Mouse (Mus musculus) heart, embryonic 15.5 days (tissue): ENCODE results near the gene Smco2. TPM values are rescaled to one million over a fixed set of nuclear protein-coding genes. Genes with fewer than 3 reads are reported as not detected.

Experiments
- ATAC-seq: fragments of 200-750 bp; cut with Nextera tagmentation; replicated peaks from 2 replicates; pipeline ENCODE4 v1.8.0; 2017; ENCODE audit warnings: low read depth, moderate TSS enrichment; ENCODE audit not compliant: insufficient number of reproducible peaks, insufficient read depth, low FRiP score
- H3K27ac ChIP-seq: fragments of 300-500 bp; sonication (generic); 2 replicates; pipeline ENCODE4 v1.5.1; 2015; ENCODE audit warnings: mild to moderate bottlenecking, inconsistent platforms
- H3K27me3 ChIP-seq: fragments of 300-500 bp; sonication (generic); 2 replicates; pipeline ENCODE4 v1.6.1; 2015; ENCODE audit warnings: inconsistent platforms
- H3K36me3 ChIP-seq: fragments of 300-500 bp; sonication (generic); 2 replicates; pipeline ENCODE4 v1.6.1; 2015; ENCODE audit warnings: mild to moderate bottlenecking, inconsistent platforms
- H3K4me1 ChIP-seq: fragments of 300-500 bp; sonication (generic); replicated peaks from 2 replicates; pipeline ENCODE4 v1.6.1; 2015; ENCODE audit warnings: inconsistent platforms
- H3K4me2 ChIP-seq: fragments of 300-500 bp; sonication (generic); 2 replicates; pipeline ENCODE4 v1.6.1; 2015; ENCODE audit warnings: inconsistent platforms, mild to moderate bottlenecking, moderate library complexity
- H3K4me3 ChIP-seq: fragments of 300-500 bp; sonication (generic); 2 replicates; pipeline ENCODE4 v1.5.1; 2015; ENCODE audit warnings: mild to moderate bottlenecking, inconsistent platforms
- H3K9ac ChIP-seq: fragments of 300-500 bp; sonication (generic); 2 replicates; pipeline ENCODE4 v1.6.1; 2015; ENCODE audit warnings: mild to moderate bottlenecking, inconsistent platforms
- H3K9me3 ChIP-seq: fragments of 300-500 bp; sonication (generic); replicated peaks from 2 replicates; pipeline ENCODE4 v1.6.1; 2016; ENCODE audit warnings: inconsistent platforms
- WGBS: fragments of 180-500 bp; shearing (Covaris S2); methylation state at CpG from one replicate; pipeline ENCODE4 v1.1.7; 2015; ENCODE audit warnings: mixed read lengths; 5-methylcytosine and 5-hydroxymethylcytosine counted together
- polyA plus RNA-seq: library from polyadenylated mRNA; unstranded; fragments of >200 nt; fragmentation: Nextera tagmentation; extraction: Ambion mirVana; gene quantifications from 2 replicates; pipeline ENCODE4 v1.2.1, GENCODE M21; 2015

Gene Smco2
- polyA plus RNA-seq, 1 experiment from 2014 or later, result 0.53 TPM

DNA sequence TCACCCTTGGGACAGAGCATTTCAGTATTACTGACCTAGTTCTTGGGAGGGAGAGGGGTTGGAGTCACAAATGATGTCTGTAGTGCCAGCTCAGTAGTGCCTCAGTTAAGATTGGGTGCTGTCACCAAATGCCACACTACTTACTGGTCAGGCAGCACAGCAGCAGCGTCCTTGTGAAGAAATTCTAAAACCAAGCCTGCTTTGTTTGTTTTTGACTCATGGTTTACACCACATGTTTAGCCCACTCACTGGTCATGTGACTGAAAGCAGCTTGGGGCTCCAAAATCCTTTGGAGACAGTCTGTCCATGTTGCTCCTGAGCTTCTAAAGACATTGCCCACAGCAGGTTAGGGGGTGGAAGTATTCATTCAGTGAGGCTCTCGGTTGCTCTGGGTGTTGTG lies 33.5 kb downstream of the Smco2 start:
- ATAC-seq, result no peak
- no peaks in the 10 kb centered on the region for H3K27me3 ChIP-seq
- no peaks in the 10 kb centered on the region for H3K36me3 ChIP-seq
- H3K4me2 ChIP-seq, result no peak overlapping the region
- 79% methylated on average over 2 of the region's 2 CpGs for WGBS
- H3K4me3 ChIP-seq, result no peak overlapping the region
- H3K4me1 ChIP-seq, result peaks cover 19% of the 10 kb centered on the region
- H3K9ac ChIP-seq, result no peak overlapping the region
- H3K9me3 ChIP-seq, result no peaks in the 10 kb centered on the region
- H3K27ac ChIP-seq, result no peak overlapping the region

DNA sequence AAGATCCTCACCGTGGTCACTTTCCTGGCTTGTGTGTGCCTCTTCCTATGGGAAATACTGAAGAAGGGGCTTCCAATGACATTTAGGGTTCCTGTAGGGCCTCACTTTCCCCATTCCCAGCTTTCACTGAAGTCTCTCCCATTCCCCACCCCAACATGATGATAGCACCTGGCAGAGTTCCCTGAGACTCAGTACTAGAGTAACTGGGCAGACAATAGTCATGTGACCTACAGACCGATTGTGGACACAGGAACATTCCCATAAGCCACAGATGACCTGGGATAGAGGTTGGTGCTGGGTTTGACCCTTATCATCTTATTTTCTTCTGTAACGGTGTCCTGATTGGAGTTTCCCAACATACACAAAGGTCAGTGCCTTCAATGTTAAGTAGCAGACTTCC lies 34.3 kb downstream of the Smco2 start:
- Histone ChIP-seq H3K4me2 (no peak overlapping the region), H3K27ac (0 out of 2 replicates have a peak overlapping the region, but pooled peaks have one; percentile 4), H3K27me3 (no peaks in the 10 kb centered on the region), H3K4me1 (peaks cover 15% of the 10 kb centered on the region), H3K36me3 (no peaks in the 10 kb centered on the region), H3K9ac (no peak overlapping the region), H3K9me3 (no peaks in the 10 kb centered on the region), H3K4me3 (no peak overlapping the region)
- ATAC-seq, result no peak
- 60% methylated on average over 3 of the region's 3 CpGs for WGBS

DNA sequence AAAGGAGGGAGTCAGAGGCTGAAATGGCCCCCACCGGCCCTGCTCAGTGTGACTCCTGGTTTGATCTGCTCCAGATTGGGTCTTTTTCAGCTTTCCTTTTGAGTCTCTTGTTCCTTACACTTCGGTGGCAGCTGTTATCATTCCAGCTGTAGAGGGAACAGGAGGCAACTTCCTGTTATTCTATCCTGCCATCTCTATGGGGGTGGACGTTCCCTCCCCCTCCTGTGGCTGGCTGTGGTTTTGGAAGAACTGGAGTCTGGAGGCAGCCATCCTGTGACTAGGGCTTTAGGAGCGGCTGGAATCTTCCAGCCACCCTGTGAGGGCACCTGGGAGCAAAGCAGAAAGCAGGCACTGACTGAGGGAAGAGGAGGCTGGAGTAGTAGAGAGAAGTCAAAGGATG lies 34.9 kb downstream of the Smco2 start:
- Histone ChIP-seq H3K27me3 (no peaks in the 10 kb centered on the region), H3K4me2 (no peak overlapping the region), H3K9ac (no peak overlapping the region), H3K4me3 (no peak overlapping the region), H3K4me1 (peaks cover 21% of the 10 kb centered on the region), H3K36me3 (no peaks in the 10 kb centered on the region), H3K27ac (0 out of 2 replicates have a peak overlapping the region, but pooled peaks have one; percentile 4), H3K9me3 (no peaks in the 10 kb centered on the region)
- 16% methylated on average over 4 of the region's 4 CpGs for WGBS
- no peak for ATAC-seq

DNA sequence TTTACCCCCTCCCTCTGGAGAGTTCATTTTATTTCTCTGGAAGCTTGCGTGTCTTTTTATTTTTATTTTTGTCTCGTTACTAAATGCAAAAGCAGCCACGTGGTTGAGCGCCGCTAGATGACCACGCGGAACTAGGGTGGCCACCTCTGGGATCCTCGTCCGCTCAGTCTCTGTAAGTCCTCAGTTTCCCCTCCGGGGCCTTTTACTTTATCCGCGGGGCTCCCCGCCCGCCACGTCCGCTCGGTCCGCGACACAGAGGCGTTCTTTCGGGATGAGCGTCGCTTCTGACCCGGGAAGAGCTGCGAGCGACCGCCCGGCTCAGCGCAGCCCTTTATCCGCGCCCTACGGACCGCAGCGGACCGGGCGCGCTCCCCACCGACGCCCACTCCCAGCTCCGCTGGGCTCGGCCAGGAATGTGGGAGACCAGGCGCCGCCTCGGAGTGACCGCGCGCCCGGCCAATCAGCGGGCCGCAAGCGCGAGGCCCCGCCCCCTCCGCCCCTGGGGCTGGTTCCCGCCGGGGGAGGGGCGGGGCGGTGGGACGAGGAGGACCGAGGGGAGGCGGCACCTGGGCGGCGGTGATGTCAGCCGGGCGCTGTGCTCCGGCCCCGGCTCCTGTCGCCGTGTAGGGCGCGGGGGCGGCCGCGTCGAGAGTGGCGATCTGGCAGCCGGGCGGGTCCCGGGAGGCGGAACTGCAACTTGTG lies 38.2 kb downstream of the Smco2 start, which contains the start of gene Ppfibp1:
Gene Ppfibp1, plus strand, starts transcription at position 530 of the 702 bp plus-strand sequence.
- peak; percentile 93 for ATAC-seq
- H3K27ac ChIP-seq, result peak within 1 kb of the TSS; percentile 91

DNA sequence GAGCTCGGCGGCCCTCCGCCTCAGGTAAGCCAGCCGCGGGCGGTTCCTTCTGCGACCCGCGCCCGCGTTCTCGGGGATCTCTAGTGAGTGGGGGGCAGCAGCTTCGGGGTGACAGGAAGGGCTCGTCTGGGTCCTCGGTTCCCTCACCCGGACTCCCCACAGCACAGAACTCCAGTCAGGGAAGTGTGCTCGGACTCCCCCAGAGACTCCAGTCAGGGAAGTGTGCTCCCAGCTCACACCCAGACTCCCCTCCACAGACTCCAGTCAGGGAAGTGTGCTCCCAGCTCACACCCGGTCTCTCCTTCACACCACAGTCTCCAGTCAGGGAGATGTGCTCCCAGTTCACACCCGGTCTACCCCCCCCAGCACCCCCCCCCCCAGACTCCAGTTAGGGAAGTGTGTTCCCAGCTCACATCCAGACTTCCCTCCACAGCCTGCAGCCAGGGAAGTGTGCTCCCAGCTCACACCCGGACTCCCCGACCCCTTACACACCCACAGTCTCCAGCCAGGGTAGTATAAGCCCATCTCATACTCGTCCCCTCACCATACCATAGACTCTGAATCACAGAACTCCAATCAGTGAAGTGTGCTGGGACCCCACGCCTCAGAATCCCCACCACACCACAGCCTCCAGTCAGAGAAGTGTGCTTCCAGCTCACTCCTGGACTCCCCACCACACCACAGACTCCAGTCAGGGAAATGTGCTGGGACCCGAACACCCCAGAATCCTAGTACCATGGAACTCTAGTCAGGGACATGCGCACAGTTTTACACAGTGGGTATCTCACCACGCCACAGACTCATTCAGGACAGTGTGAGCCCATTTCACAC lies 39.0 kb downstream of the Smco2 start:
- ATAC-seq, result peak; percentile 54
- Histone ChIP-seq H3K36me3 (no peaks in the 10 kb centered on the region), H3K9ac (peak overlapping the region; percentile 98), H3K27ac (peak overlapping the region; percentile 91), H3K9me3 (no peaks in the 10 kb centered on the region), H3K4me2 (peak overlapping the region; percentile 78), H3K27me3 (no peaks in the 10 kb centered on the region), H3K4me1 (peaks cover 35% of the 10 kb centered on the region), H3K4me3 (peak overlapping the region; percentile 99)
- WGBS, result 8% methylated on average over 26 of the region's 26 CpGs

More for the DNA sequence above, 38.2 kb downstream of the Smco2 start, which contains the start of gene Ppfibp1:
- under 1% methylated on average over 70 of the region's 80 CpGs for WGBS
- Histone ChIP-seq H3K4me1 (peaks cover 34% of the 10 kb centered on the region), H3K9me3 (no peaks in the 10 kb centered on the region), H3K36me3 (no peaks in the 10 kb centered on the region), H3K4me2 (peak within 1 kb of the TSS; percentile 78), H3K27me3 (no peaks in the 10 kb centered on the region), H3K9ac (peak within 1 kb of the TSS; percentile 98), H3K4me3 (peak within 1 kb of the TSS; percentile 99)

DNA sequence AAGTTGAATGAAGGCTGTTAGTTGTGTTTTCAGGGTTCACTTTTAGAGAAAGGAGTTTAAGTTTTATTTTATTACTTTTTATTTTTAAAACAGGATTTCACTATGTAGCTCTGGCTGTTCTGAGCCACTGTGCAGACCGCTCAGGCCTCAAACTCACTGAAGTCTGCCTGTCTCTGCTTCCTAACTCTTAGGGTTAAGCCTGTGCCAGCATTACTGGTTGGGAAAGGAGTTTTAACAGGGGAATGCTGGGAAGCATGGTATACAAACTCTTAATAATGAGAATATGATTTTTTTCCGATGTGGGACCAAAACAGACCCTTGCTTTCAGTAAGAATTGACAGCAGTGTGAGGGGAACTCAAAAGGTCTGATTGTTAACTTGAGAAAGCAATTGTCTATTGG lies 40.3 kb downstream of the Smco2 start:
- no peak for ATAC-seq
- Histone ChIP-seq H3K27me3 (no peaks in the 10 kb centered on the region), H3K27ac (peak overlapping the region; percentile 52), H3K4me3 (0 out of 2 replicates have a peak overlapping the region, but pooled peaks have one; percentile 22), H3K4me2 (peak overlapping the region; percentile 78), H3K9me3 (no peaks in the 10 kb centered on the region), H3K36me3 (no peaks in the 10 kb centered on the region), H3K4me1 (peaks cover 28% of the 10 kb centered on the region), H3K9ac (0 out of 2 replicates have a peak overlapping the region, but pooled peaks have one; percentile 5)
- 39% methylated on average over 2 of the region's 2 CpGs for WGBS

DNA sequence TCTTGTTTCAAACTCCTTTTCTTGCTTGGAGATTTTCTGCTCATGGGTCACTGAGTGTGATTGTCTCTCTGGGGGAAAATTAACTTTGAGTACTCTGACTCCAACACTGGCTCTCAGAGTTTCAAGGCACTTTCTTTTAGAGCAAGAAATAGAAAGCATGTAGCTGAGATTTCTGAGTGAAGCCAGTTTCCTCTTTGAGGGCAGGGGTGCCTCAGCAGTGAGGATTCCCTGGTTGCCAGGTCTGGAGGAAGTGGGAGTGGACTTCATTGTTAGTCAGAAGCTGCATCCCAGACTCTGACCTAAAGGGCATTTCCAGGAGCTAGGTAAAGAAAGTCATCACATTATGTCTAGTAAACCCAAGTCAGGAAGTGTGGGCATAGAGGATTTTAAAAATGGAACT lies 40.7 kb downstream of the Smco2 start:
- Histone ChIP-seq H3K9ac (peak overlapping the region; percentile 5; the same call in 1 of the 2 replicates), H3K4me3 (peak overlapping the region; percentile 22), H3K4me1 (peaks cover 28% of the 10 kb centered on the region), H3K27ac (peak overlapping the region; percentile 52), H3K9me3 (no peaks in the 10 kb centered on the region), H3K4me2 (peak overlapping the region; percentile 78), H3K27me3 (no peaks in the 10 kb centered on the region), H3K36me3 (no peaks in the 10 kb centered on the region)
- ATAC-seq, result no peak

DNA sequence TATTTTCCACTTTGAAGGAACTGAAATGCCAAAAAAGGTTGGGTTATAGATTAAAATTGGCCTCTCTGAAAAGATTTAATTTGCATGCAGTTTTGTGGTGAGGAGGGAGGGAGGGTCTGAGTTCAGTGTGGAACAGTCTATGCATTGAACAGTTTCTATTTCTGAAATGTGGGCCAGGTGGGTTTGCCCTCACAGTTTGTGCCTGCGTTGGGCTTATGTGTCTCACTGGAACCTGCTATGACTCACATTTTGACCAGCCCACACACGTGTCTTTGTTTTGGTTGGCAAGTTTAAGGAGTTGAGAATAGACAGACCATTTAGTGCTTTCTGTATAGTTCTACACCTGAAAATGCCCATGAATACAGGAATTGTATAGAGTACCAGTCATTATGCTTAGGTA lies 44.0 kb downstream of the Smco2 start:
- WGBS, result 36% methylated on average over 2 of the region's 2 CpGs

DNA sequence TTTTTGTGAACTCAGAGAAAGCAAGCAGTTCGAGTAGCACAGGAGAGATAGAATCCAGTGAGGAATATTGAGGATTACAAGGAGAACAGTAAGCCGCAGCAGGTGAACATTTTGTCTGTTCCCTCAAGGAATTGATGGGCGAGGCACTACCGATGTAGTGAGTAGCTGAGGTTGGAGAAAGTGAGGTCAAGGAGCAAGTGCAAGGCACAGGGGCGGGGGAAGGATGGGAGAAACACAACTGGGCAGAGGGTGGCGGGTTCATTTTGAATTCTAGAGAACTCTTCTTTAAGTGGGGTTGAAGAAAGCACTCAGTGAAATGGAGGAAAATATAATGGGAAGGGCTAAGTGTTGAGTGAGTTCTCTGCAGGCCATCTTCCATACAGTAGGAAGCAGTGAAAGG lies 48.8 kb downstream of the Smco2 start:
- Histone ChIP-seq H3K4me2 (no peak overlapping the region), H3K9ac (no peak overlapping the region), H3K27me3 (no peaks in the 10 kb centered on the region), H3K27ac (no peak overlapping the region), H3K36me3 (no peaks in the 10 kb centered on the region), H3K9me3 (no peaks in the 10 kb centered on the region), H3K4me3 (no peak overlapping the region), H3K4me1 (peaks cover 22% of the 10 kb centered on the region)
- ATAC-seq, result no peak
- WGBS, result 86% methylated on average over 6 of the region's 6 CpGs

More for the DNA sequence above, 44.0 kb downstream of the Smco2 start:
- Histone ChIP-seq H3K9ac (no peak overlapping the region), H3K4me2 (no peak overlapping the region), H3K4me1 (peaks cover 37% of the 10 kb centered on the region), H3K36me3 (no peaks in the 10 kb centered on the region), H3K27me3 (no peaks in the 10 kb centered on the region), H3K9me3 (no peaks in the 10 kb centered on the region), H3K27ac (no peak overlapping the region), H3K4me3 (no peak overlapping the region)
- no peak for ATAC-seq

DNA sequence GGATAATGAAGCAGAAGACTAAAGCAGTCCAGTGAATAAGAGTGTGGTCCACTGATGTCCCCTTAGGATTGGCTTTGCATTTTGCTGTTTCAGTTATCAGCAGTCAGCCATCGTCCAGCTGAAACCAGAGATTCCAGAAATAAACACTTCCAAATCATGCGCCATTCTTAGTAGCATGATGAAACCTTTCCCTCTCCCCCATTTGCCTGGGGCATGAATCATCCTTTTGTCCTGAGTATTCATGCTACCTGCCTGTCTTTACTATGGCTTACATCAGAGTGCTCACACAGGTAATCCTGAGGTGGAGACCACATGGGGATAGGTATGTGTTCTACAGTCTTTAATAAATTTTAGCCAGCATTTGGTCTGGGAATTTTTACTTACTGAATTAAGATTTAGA lies 49.7 kb downstream of the Smco2 start:
- ATAC-seq, result no peak
- no peaks in the 10 kb centered on the region for H3K27me3 ChIP-seq
- no peaks in the 10 kb centered on the region for H3K36me3 ChIP-seq
- H3K9me3 ChIP-seq, result no peaks in the 10 kb centered on the region
- H3K9ac ChIP-seq, result no peak overlapping the region
- no peak overlapping the region for H3K4me3 ChIP-seq
- 44% methylated on average over 2 of the region's 2 CpGs for WGBS
- peaks cover 18% of the 10 kb centered on the region for H3K4me1 ChIP-seq
- no peak overlapping the region for H3K4me2 ChIP-seq
- no peak overlapping the region for H3K27ac ChIP-seq

DNA sequence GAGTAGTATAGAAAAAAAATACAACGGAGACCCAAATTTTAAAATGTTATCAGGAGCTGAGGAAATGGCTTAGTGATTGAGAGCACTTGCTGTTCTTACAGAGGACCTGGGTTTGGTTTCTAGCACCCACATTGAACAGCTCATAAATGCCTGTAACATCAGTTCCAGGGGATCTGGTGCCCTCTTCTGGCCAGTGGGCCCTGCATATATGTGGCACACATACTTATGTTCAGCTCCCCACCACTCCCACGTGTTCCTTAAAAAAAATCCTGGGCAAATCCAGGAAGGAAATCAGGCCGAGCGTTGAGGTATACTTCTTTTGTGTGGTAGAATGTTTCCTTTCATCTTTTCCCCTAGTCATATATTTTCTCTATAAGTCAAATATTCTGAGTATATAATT lies 52.0 kb downstream of the Smco2 start:
- Histone ChIP-seq H3K27me3 (no peaks in the 10 kb centered on the region), H3K4me3 (no peak overlapping the region), H3K9me3 (no peaks in the 10 kb centered on the region), H3K4me1 (peaks cover 27% of the 10 kb centered on the region), H3K4me2 (no peak overlapping the region), H3K9ac (no peak overlapping the region), H3K27ac (no peak overlapping the region), H3K36me3 (no peaks in the 10 kb centered on the region)
- 85% methylated on average over 4 of the region's 4 CpGs for WGBS
- no peak for ATAC-seq
